Mouse (Mus musculus) T-helper 1 cell (primary cell): ENCODE measurements around the gene Camkv.

Experiments used
- in situ Hi-C: fragments of 300-600 bp; cut with MboI, MseI; formaldehyde crosslinking; loops from one replicate; pipeline ENCODE4 v1.15.1; 2025; ENCODE audit warnings: high pct_unique_total_duplicates

Camkv gene

GRCm38 (mm10) chr9:107961881-107962280 is 26.4 kb downstream of the Camkv start:
- in situ Hi-C loops: loop anchor here (5.0 kb wide), 1 partner anchor 105 kb away; no protein-coding TSS in a partner anchor

- in situ Hi-C loops: loop anchor here (5.0 kb wide), 1 partner anchor 104 kb away; no protein-coding TSS in a partner anchor
Observed at GRCm38 (mm10) chr9:107962916-107963315, 27.4 kb downstream of the Camkv start.

DNA sequence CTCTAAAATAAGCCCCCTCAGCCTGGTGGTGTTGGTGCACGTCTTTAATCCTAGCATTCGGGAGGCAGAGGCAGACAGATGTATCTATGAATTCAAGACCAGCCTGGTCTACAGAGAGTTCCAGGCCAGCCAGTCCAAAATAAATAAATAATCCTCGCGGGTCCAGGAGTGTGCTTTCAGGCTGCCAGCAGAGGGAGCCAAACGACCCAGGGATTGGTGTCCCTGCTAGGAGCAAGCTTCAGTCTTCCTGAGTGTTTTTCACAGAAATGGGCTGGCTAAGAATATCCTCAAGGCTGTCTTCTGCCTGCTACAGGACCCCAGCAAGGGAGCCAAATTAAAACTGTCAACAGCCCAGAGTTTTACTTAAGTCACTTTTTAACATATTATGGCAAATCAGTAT is 28.2 kb downstream of the Camkv start:
- in situ Hi-C loops: loop anchor here (5.0 kb wide), 1 partner anchor 104 kb away; no protein-coding TSS in a partner anchor

- in situ Hi-C loops: loop anchor here (5.0 kb wide), 1 partner anchor 103 kb away; no protein-coding TSS in a partner anchor
Observed at GRCm38 (mm10) chr9:107964681-107965080, 29.2 kb downstream of the Camkv start.

- in situ Hi-C loops: no loop called here
Observed at GRCm38 (mm10) chr9:107966676-107967075, 31.2 kb downstream of the Camkv start.

DNA sequence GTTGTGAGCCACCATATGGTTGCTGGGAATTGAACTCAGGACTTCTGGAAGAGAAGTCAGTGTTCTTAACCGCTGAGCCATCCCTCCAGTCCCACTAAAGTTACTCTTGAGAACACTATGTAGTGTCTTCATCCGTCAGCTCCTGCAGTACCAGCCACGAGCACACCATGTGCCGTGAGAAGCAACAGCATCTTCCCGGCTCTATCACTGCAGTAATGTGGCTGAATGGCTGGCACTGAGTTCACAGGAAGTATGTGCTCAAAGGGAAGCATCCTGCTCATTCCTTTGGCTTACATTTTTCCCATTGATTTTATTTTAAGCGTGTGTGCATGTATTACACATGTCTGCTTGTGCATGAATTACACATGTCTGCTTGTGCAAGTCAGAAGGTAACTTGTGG is 32.0 kb downstream of the Camkv start:
- in situ Hi-C loops: no loop called here

DNA sequence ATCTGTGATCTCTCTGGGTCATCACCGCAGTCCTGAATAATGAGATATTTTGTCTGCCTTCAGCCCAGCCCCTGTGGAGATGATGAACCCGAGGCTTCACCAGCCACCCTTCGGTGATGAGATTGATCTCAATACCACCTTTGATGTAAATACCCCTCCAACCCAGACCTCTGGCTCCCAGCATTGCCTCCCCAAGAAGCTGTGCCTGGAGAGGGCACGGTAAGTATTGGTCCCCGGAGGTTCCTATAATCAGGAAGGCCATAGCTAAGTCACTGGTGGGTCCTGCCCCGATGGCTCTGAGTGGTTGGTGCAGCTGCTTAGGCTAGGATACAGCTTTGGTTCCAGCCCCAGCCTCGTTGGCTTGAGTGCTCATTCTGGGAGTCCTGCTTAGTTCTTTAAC is 33.1 kb downstream of the Camkv start:
- in situ Hi-C loops: no loop called here

DNA sequence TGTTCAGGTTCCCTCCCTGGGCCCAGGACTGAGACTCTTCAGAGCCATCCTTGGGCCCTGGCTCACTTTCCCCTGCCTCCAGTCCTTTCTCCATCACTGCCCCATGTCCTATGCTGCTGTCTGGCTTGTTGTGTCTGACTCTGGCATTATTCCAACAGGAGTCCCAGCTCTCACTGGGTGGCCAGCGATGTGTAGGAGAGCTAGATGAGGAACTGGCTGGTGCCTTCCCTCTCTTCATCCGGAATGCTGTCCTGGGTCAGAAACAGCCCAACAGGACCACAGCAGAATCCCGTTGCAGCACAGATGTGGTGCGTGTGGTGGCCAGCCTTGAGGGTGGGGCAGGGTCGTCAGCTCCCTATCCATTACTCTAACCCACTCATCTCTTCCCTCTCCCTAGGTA is 34.8 kb downstream of the Camkv start:
- in situ Hi-C loops: no loop called here

GRCm38 (mm10) chr9:107971690-107972541 is 36.4 kb downstream of the Camkv start:
- in situ Hi-C loops: no loop called here

DNA sequence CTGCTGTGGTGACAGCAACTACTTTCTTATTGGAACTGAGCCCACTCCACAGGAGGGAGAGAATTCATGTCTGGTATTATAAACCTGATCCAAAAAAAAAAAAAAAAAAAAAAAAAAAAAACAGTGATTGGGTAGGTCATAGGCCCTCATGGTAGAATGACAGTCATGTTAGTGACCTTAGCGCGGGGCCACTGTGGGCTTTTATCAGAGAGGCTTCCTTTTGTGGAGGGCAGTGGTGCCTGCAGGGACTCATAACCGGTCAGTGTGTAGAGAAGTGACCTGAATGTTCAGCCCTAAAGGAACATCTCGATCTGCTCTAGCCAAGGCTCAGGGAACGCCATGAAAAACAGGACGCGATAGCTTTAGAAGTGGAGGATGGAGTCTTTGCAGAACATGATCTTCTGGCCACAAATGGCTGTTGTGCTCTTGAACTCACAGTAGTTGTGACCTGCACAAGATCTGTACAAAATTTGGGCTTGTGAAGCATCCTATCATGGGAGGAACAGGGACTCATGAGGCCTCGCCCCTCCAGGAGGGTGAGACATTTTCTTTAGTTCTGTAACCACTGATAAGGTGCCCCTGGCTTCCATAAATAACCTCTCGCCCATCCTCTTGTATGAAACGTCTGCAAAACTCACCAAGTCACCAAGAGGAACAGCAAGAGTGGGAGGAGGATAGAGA is 39.2 kb downstream of the Camkv start:
- in situ Hi-C loops: no loop called here

DNA sequence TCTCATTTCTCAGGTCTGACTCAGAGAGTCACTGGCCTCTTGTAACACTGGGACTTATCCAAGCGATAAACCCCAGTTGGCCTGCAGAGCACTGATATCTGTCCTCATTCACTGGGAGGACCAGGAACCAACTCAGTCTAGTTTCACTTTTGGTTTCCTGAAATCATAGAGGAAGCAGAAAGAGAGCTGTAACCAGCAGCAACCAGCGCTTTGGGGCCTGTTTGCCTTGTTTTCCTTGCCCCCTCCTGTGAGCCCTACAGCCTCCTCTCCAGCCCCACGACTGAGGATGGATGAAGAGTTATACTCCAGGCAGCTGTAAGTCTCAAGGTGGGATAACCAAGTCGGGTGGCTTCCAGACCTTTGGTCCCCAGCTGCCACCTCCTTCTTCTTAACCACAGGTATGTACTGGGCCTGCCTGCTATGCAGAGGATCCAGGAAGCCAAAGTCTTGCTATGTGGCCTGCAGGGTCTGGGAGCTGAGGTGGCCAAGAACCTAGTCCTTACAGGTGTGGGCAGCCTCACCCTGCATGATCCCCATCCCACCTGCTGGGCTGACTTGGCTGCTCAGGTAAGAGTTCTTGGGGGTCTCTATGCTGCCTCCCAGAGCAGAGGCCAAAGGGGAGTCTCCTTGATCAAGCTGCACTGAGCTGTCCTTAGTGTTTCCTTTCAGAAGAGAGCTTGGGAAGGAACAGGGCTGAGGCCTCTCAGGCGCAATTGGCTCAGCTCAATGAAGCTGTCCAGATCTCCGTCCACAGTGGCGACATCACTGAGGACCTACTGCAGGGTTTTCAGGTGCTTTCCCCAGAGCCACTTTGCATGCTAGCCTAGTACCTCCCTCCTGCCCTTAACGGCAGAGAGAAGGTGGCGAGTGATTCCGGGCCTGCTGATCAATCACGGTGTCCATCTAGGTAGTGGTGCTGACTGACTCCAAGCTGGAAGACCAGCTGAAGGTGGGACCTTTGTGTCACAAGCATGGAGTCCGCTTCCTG is 40.2 kb downstream of the Camkv start, which contains the start of gene Uba7:
Gene Uba7 (plus strand): TSS at position 107 of the 988 bp plus-strand sequence.
- in situ Hi-C loops: no loop called here

GRCm38 (mm10) chr9:107978815-107979214 is 43.3 kb downstream of the Camkv start:
- in situ Hi-C loops: no loop called here

GRCm38 (mm10) chr9:107981684-107982605 is 46.5 kb downstream of the Camkv start:
- in situ Hi-C loops: no loop called here

DNA sequence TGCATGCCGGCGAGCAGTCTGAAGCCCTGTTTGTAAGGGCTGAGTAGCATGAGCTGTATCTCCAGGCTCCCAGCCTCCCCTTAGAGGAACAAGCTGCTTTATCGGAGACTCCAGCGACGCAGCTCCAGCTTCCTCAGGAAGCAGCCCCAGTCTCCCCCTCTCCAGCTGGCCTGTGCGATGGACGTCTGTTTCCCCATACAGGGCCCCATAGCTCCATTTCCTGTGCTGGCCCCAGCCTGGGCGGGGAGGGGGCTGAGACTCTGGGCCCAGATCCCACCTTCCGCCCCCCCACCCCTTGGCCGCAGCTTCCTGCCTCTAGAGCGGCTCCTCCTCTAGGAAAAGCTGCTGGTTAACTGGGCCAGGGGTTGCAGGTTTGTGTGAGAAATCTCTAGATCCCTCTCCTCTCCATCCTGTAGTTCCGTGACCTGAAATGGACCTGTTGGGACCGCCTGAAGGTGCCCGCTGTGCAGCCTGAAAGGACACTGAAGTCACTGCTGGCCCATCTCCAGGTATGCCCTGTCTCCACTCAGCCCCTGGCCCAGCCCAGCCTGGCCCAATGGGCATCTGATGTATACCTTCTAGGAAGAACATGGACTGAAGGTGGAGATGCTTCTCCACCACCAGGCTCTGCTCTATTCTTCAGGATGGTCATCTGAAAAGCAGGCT is 47.3 kb downstream of the Camkv start, which contains the start of gene Gm20661:
Gene Gm20661 (plus strand): TSS at position 378 of the 666 bp plus-strand sequence.
- in situ Hi-C loops: no loop called here

DNA sequence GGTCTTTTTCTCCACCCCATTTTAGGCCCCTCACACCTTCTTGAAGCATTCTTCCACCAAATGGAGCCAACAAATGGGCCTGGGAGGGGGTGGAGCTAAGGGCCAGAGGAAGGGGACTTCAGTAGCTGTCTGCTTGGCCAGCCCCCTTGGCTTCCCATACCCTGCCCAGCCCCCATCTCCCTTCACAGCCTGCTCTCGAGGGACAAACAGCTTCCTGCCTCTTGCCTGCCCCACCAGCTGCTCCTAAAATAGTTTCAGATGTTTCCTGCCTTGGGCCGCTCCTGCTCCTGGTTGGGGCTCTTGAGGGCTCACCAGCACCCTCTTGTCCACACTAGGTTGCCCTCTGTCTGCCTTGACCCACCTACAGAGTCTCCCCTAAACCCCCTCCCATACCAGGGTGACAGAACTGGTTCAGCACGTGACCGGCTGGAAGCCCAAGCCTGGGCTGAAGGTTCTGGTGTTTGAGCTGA is 48.0 kb downstream of the Camkv start:
- in situ Hi-C loops: no loop called here

- in situ Hi-C loops: no loop called here
Observed at GRCm38 (mm10) chr9:107984052-107984753, 48.7 kb downstream of the Camkv start.

DNA sequence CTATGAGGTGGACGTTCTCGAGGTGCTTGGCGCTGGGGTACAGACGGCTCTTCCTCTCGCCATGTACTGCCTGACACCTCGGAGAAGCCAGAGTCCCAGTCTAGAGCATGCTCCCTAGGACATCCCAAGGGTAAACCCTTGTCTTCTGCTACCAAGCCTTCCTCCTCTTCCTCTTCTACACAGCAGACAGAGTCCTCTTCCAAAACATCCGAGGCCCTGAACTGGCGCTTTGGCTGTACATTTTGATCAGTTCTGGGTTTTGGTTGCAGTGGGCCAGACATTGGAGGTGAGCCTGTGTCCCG is 49.2 kb downstream of the Camkv start:
- in situ Hi-C loops: no loop called here

GRCm38 (mm10) chr9:107985131-107986119 is 50.0 kb downstream of the Camkv start, which contains the start of gene Inka1:
Gene Inka1, minus strand, starts transcription at chr9:107985879.
- in situ Hi-C loops: no loop called here
